ENCODE assay signal across 7 mouse cellular contexts in genomic region chr7:141192776-141193347, GRCm38 (mm10). TPM values are rescaled to one million over a fixed set of nuclear protein-coding genes. Genes with fewer than 3 reads are reported as not detected.
DNase-seq lines count a peak whose midpoint lies in the region; ATAC-seq lines count a peak whose summit lies in the region.

No protein-coding gene starts in this region.

- 27% methylated on average over 10 of the region's 12 CpGs for WGBS in embryonic facial prominence, embryonic 14.5 days
- 31% methylated on average over 12 of the region's 12 CpGs for WGBS in limb, embryonic 12.5 days
- WGBS in midbrain, embryonic 14.5 days, result 28% methylated on average over 12 of the region's 12 CpGs

- H3K4me1 ChIP-seq in embryonic facial prominence, embryonic 14.5 days (ENCODE audit: control insufficient read depth, insufficient read depth, low read length), result peaks cover 11% of the 10 kb centered on the region
- peaks cover 20% of the 10 kb centered on the region for H3K4me1 ChIP-seq in limb, embryonic 12.5 days (replicated peaks)
- H3K4me1 ChIP-seq in midbrain, embryonic 14.5 days (ENCODE audit: control insufficient read depth, insufficient read depth, low read length), result peaks cover 20% of the 10 kb centered on the region

- ATAC-seq in embryonic facial prominence, embryonic 14.5 days (ENCODE audit: low read depth), result no peak
- ATAC-seq in limb, embryonic 12.5 days (ENCODE audit: insufficient number of reproducible peaks, insufficient read depth, low FRiP score, low TSS enrichment, low read depth), result no peak
- no peak for ATAC-seq in midbrain, embryonic 14.5 days (ENCODE audit: low FRiP score, low TSS enrichment)

- no peaks in the 10 kb centered on the region for H3K9me3 ChIP-seq in embryonic facial prominence, embryonic 14.5 days (ENCODE audit: control insufficient read depth, low read length)
- no peaks in the 10 kb centered on the region for H3K9me3 ChIP-seq in limb, embryonic 12.5 days
- H3K9me3 ChIP-seq in midbrain, embryonic 14.5 days (ENCODE audit: control insufficient read depth, low read length), result no peaks in the 10 kb centered on the region

- H3K9ac ChIP-seq in embryonic facial prominence, embryonic 14.5 days (ENCODE audit: low read depth, low read length), result peak overlapping the region; percentile 92
- H3K9ac ChIP-seq in limb, embryonic 12.5 days (replicated peaks), result peak overlapping the region; percentile 93
- peak overlapping the region; percentile 93 for H3K9ac ChIP-seq in midbrain, embryonic 14.5 days (replicated peaks; ENCODE audit: low read length)

- H3K27me3 ChIP-seq in embryonic facial prominence, embryonic 14.5 days (replicated peaks; ENCODE audit: control insufficient read depth, insufficient read depth, low read length), result no peaks in the 10 kb centered on the region
- no peaks in the 10 kb centered on the region for H3K27me3 ChIP-seq in limb, embryonic 12.5 days
- no peaks in the 10 kb centered on the region for H3K27me3 ChIP-seq in midbrain, embryonic 14.5 days (ENCODE audit: control insufficient read depth, insufficient read depth, low read length)

- H3K4me2 ChIP-seq in embryonic facial prominence, embryonic 14.5 days (ENCODE audit: low read depth, low read length), result peak overlapping the region; percentile 99
- peak overlapping the region; percentile 94 for H3K4me2 ChIP-seq in limb, embryonic 12.5 days
- peak overlapping the region; percentile 97 for H3K4me2 ChIP-seq in midbrain, embryonic 14.5 days (ENCODE audit: low read length)

- peak; percentile 36 for DNase-seq in layer of hippocampus, adult 9-11 months
- DNase-seq in layer of hippocampus, postnatal 10 days (ENCODE audit: low spot score in 2 of 2), result no peak
- DNase-seq in embryonic facial prominence, embryonic 14.5 days (ENCODE audit: low spot score), result no peak
- DNase-seq in midbrain, embryonic 14.5 days, result no peak
- DNase-seq in layer of hippocampus, postnatal 36 days, result no peak
- no peak for DNase-seq in urinary bladder, postnatal 36 days (ENCODE audit: low spot score in 2 of 2)

- peak overlapping the region; percentile 83 for H3K27ac ChIP-seq in embryonic facial prominence, embryonic 14.5 days (replicated peaks; ENCODE audit: low read depth, low read length)
- H3K27ac ChIP-seq in limb, embryonic 12.5 days, result peak overlapping the region; percentile 84
- no peak overlapping the region for H3K27ac ChIP-seq in midbrain, embryonic 14.5 days (replicated peaks; ENCODE audit: low read depth, low read length)

- H3K36me3 ChIP-seq in embryonic facial prominence, embryonic 14.5 days (ENCODE audit: control insufficient read depth, insufficient read depth, low read length), result peaks cover 34% of the 10 kb centered on the region
- H3K36me3 ChIP-seq in limb, embryonic 12.5 days, result peaks cover 47% of the 10 kb centered on the region
- H3K36me3 ChIP-seq in midbrain, embryonic 14.5 days (ENCODE audit: control insufficient read depth, insufficient read depth, low read length), result peaks cover 35% of the 10 kb centered on the region

- H3K4me3 ChIP-seq in embryonic facial prominence, embryonic 14.5 days (ENCODE audit: low read depth, low read length), result peak overlapping the region; percentile 92
- peak overlapping the region; percentile 92 for H3K4me3 ChIP-seq in limb, embryonic 12.5 days (replicated peaks)
- H3K4me3 ChIP-seq in midbrain, embryonic 14.5 days (replicated peaks; ENCODE audit: low read depth, low read length), result peak overlapping the region; percentile 88

RNA-seq across cellular contexts. Expression of gene Hras, which starts 0.9 kb away (rescaled TPM):
- 100 to 1,000 TPM; 210 to 243 TPM for total RNA-seq in layer of hippocampus, postnatal 10 days (2021)
- 122 and 142 TPM in 2 replicates for polyA plus RNA-seq in embryonic facial prominence, embryonic 14.5 days (2014; fragmentation: Nextera tagmentation; extraction: Ambion mirVana)
- polyA plus RNA-seq in limb, embryonic 12.5 days (2016; fragmentation: Nextera tagmentation; extraction: Ambion mirVana), result 95.3 and 98.1 TPM in 2 replicates
- polyA plus RNA-seq in midbrain, embryonic 14.5 days (2014; fragmentation: Nextera tagmentation; extraction: Ambion mirVana), result 125 and 176 TPM in 2 replicates
- 100 to 1,000 TPM; 209 to 213 TPM for total RNA-seq in layer of hippocampus, postnatal 36 days (2021)

RNA-seq across cellular contexts. Expression of gene Lrrc56, which starts 1.1 kb away (rescaled TPM):
- total RNA-seq in layer of hippocampus, postnatal 10 days (2021), result 1 to 10 TPM; 5.0 to 5.8 TPM
- polyA plus RNA-seq in embryonic facial prominence, embryonic 14.5 days (2014; fragmentation: Nextera tagmentation; extraction: Ambion mirVana), result 6.0 and 7.2 TPM in 2 replicates
- 17.0 and 19.0 TPM in 2 replicates for polyA plus RNA-seq in limb, embryonic 12.5 days (2016; fragmentation: Nextera tagmentation; extraction: Ambion mirVana)
- 9.0 and 9.8 TPM in 2 replicates for polyA plus RNA-seq in midbrain, embryonic 14.5 days (2014; fragmentation: Nextera tagmentation; extraction: Ambion mirVana)
- total RNA-seq in layer of hippocampus, postnatal 36 days (2021), result 1 to 10 TPM; 4.5 to 5.9 TPM

RNA-seq across cellular contexts. Expression of gene Rnh1, which starts 20.2 kb away (rescaled TPM):
- total RNA-seq in layer of hippocampus, postnatal 10 days (2021), result 10 to 100 TPM; 29.7 to 32.4 TPM
- polyA plus RNA-seq in embryonic facial prominence, embryonic 14.5 days (2014; fragmentation: Nextera tagmentation; extraction: Ambion mirVana), result 160 and 166 TPM in 2 replicates
- 88.5 and 91.5 TPM in 2 replicates for polyA plus RNA-seq in limb, embryonic 12.5 days (2016; fragmentation: Nextera tagmentation; extraction: Ambion mirVana)
- 39.3 and 39.7 TPM in 2 replicates for polyA plus RNA-seq in midbrain, embryonic 14.5 days (2014; fragmentation: Nextera tagmentation; extraction: Ambion mirVana)
- total RNA-seq in layer of hippocampus, postnatal 36 days (2021), result 10 to 100 TPM; 36.1 to 40.2 TPM

RNA-seq across cellular contexts. Expression of gene Lmntd2, which starts 21.0 kb away (rescaled TPM):
- total RNA-seq in layer of hippocampus, postnatal 10 days (2021), result not detected
- 1.3 and 1.5 TPM in 2 replicates for polyA plus RNA-seq in embryonic facial prominence, embryonic 14.5 days (2014; fragmentation: Nextera tagmentation; extraction: Ambion mirVana)
- 4.2 and 5.2 TPM in 2 replicates for polyA plus RNA-seq in limb, embryonic 12.5 days (2016; fragmentation: Nextera tagmentation; extraction: Ambion mirVana)
- polyA plus RNA-seq in midbrain, embryonic 14.5 days (2014; fragmentation: Nextera tagmentation; extraction: Ambion mirVana), result 0.88 and 1.1 TPM in 2 replicates
- total RNA-seq in layer of hippocampus, postnatal 36 days (2021), result not detected

RNA-seq across cellular contexts. Expression of gene Rassf7, which starts 22.8 kb away (rescaled TPM):
- 1 to 10 TPM; 1.6 to 1.7 TPM for total RNA-seq in layer of hippocampus, postnatal 10 days (2021)
- polyA plus RNA-seq in embryonic facial prominence, embryonic 14.5 days (2014; fragmentation: Nextera tagmentation; extraction: Ambion mirVana), result 26.7 and 30.2 TPM in 2 replicates
- 39.1 and 43.7 TPM in 2 replicates for polyA plus RNA-seq in limb, embryonic 12.5 days (2016; fragmentation: Nextera tagmentation; extraction: Ambion mirVana)
- 25.9 and 27.2 TPM in 2 replicates for polyA plus RNA-seq in midbrain, embryonic 14.5 days (2014; fragmentation: Nextera tagmentation; extraction: Ambion mirVana)
- total RNA-seq in layer of hippocampus, postnatal 36 days (2021), result under 1 TPM; 0.73 to 0.82 TPM
